Mouse (Mus musculus): ENCODE measurements around the gene Sall2.

DNA sequence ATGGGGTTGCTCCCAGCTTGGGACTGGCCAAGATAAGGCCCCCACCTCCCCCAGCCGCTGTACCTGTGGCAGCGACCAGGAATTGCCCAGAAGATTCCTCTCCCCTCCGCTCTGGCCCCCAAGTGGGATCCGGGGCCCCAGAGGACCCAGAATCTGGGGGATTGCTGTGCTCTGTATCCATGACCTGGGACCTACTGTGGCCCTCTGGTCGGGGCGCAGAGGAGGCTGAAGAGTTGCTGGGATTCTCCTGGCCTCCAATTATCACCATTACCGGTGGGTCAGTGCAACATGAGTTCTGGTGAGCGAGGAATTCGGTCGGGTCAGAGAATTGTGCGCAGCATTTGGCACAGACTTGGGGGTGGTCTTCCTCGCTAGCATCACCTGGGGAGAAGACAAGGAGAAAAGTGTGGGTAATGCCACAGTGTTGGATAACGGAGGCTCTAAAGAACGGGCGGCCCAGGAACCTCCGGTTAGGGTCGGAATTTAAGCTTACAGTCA lies 13.2 kb downstream of the Sall2 start:
- no peak for TF ChIP-seq CTCF (conservative IDR thresholded peaks at IDR 0.05; ENCODE audit: low read length)
- no peak for TF ChIP-seq POU5F1 (IDR thresholded peaks at IDR 0.05; ENCODE audit: borderline replicate concordance, low read length)
